Mouse (Mus musculus) Patski (cell line): ENCODE results near the gene Tpbg. TPM values are rescaled to one million over a fixed set of nuclear protein-coding genes. Genes with fewer than 3 reads are reported as not detected.

ENCODE experiments used
- ATAC-seq: fragments of 100-300 bp; one replicate; pipeline ENCODE4 v1.8.0; 2021
- CTCF ChIA-PET: fragments of 350-600 bp; sonication (Branson Sonifier 250); formaldehyde crosslinking; loops from one replicate; lab custom pipeline; 2022; ENCODE audit warnings: inconsistent platforms; lab: Charles Lee
- POLR2A ChIA-PET: fragments of 350-600 bp; sonication (Branson Sonifier 250); formaldehyde crosslinking; loops from one replicate; lab custom pipeline; 2022; ENCODE audit warnings: antibody characterized with exemption, inconsistent platforms; lab: Charles Lee
- DNase-seq: peaks from one replicate; pipeline ENCODE4 v3.0.0-alpha.2; 2011; ENCODE audit warnings: low read depth, low spot score
- H3K27me3 ChIP-seq: fragments of 371-371 bp; one replicate; pipeline ENCODE4 v1.5.1; 2021
- CTCF ChIP-seq: fragments of 100-300 bp; IDR thresholded peaks from one replicate; pipeline ENCODE4 v1.5.1; 2021
- in situ Hi-C: fragments of 300-500 bp; cut with MboI; formaldehyde crosslinking; loops from 3 replicates; pipeline ENCODE4 v1.11.1; 2018; ENCODE audit warnings: low pct_unique_long_range_greater_than_20kb, mixed read lengths
- polyA plus RNA-seq: library from polyadenylated mRNA; unstranded; gene quantifications from one replicate; pipeline ENCODE4 v1.2.3, GENCODE M21; 2021

Gene Tpbg
- polyA plus RNA-seq, 1 experiment from 2014 or later = 34.5 TPM

GRCm38 (mm10) chr9:85843031-85843890, 1.1 kb downstream of the Tpbg start:
- ChIA-PET POLR2A (interaction anchor here (0.7 to 1.0 kb wide), 6 partner anchors 8 to 620 kb away, joined by 3 to 4 read pairs (median 4); no protein-coding TSS in a partner anchor), CTCF (interaction anchor here (1.2 to 1.5 kb wide), 2 partner anchors 59 to 611 kb away, joined by 3 to 5 read pairs; no protein-coding TSS in a partner anchor)
- H3K27me3 ChIP-seq = no peaks in the 10 kb centered on the region
- DNase-seq (no peak), ATAC-seq (peak; percentile 56)
- in situ Hi-C loops = loop anchor here (10.0 kb wide), 1 partner anchor 622 kb away; the partner anchor contains the start of genes Dop1a and Ube2cbp
- no peak for TF ChIP-seq CTCF

GRCm38 (mm10) chr9:85843891-85844646, 1.9 kb downstream of the Tpbg start:
- CTCF ChIA-PET = interaction anchor here (1.2 kb wide), 1 partner anchor 610 kb away, joined by 5 read pairs; no protein-coding TSS in a partner anchor
- DNase-seq = no peak
- H3K27me3 ChIP-seq = no peaks in the 10 kb centered on the region
- ATAC-seq = peak; percentile 8
- in situ Hi-C loops = loop anchor here (10.0 kb wide), 1 partner anchor 621 kb away; the partner anchor contains the start of genes Dop1a and Ube2cbp
- no peak for TF ChIP-seq CTCF
- POLR2A ChIA-PET = interaction anchor here (1.0 kb wide), 1 partner anchor 620 kb away, joined by 3 read pairs; no protein-coding TSS in a partner anchor

GRCm38 (mm10) chr9:85844647-85844983, 2.4 kb downstream of the Tpbg start:
- ChIA-PET CTCF (no interaction called here), POLR2A (no interaction called here)
- ATAC-seq (no peak), DNase-seq (no peak)
- TF ChIP-seq CTCF = no peak
- in situ Hi-C loops = loop anchor here (10.0 kb wide), 1 partner anchor 620 kb away; the partner anchor contains the start of genes Dop1a and Ube2cbp
- H3K27me3 ChIP-seq = no peaks in the 10 kb centered on the region

- ATAC-seq (no peak), DNase-seq (no peak)
- no peaks in the 10 kb centered on the region for H3K27me3 ChIP-seq
- in situ Hi-C loops = loop anchor here (10.0 kb wide), 1 partner anchor 619 kb away; the partner anchor contains the start of genes Dop1a and Ube2cbp
- no peak for TF ChIP-seq CTCF
- ChIA-PET CTCF (no interaction called here), POLR2A (no interaction called here)
Measured at GRCm38 (mm10) chr9:85846186-85846585, 4.0 kb downstream of the Tpbg start.

GRCm38 (mm10) chr9:85854780-85855179, 12.6 kb downstream of the Tpbg start:
- ChIA-PET POLR2A (no interaction called here), CTCF (no interaction called here)
- H3K27me3 ChIP-seq = no peaks in the 10 kb centered on the region
- no peak for TF ChIP-seq CTCF
- ATAC-seq (no peak), DNase-seq (no peak)
- in situ Hi-C loops = no loop called here

- in situ Hi-C loops = no loop called here
- ATAC-seq = no peak
- H3K27me3 ChIP-seq = no peaks in the 10 kb centered on the region
- POLR2A ChIA-PET = interaction anchor here (0.6 kb wide), 1 partner anchor 308 kb away, joined by 3 read pairs; no protein-coding TSS in a partner anchor
- CTCF ChIA-PET = no interaction called here
- DNase-seq = no peak
- no peak for TF ChIP-seq CTCF
Measured at GRCm38 (mm10) chr9:85856511-85856910, 14.3 kb downstream of the Tpbg start.

- no peak for ATAC-seq
- ChIA-PET POLR2A (no interaction called here), CTCF (interaction anchor here (1.4 kb wide), 1 partner anchor 11 kb away, joined by 3 read pairs; no protein-coding TSS in a partner anchor)
- H3K27me3 ChIP-seq = no peaks in the 10 kb centered on the region
- TF ChIP-seq CTCF = no peak
- in situ Hi-C loops = loop anchor here (5.0 kb wide), 1 partner anchor 96 kb away; no protein-coding TSS in a partner anchor
- no peak for DNase-seq
Measured at GRCm38 (mm10) chr9:85861065-85861464, 18.9 kb downstream of the Tpbg start.

GRCm38 (mm10) chr9:85862562-85862961, 20.4 kb downstream of the Tpbg start:
- in situ Hi-C loops = loop anchor here (5.0 kb wide), 1 partner anchor 95 kb away; no protein-coding TSS in a partner anchor
- CTCF ChIA-PET = interaction anchor here (1.3 to 1.4 kb wide), 2 partner anchors 10 to 185 kb away, joined by 3 read pairs; no protein-coding TSS in a partner anchor
- POLR2A ChIA-PET = no interaction called here
- DNase-seq (no peak), ATAC-seq (no peak)
- no peak for TF ChIP-seq CTCF
- no peaks in the 10 kb centered on the region for H3K27me3 ChIP-seq

- DNase-seq = no peak
- no peak for ATAC-seq
- no peak for TF ChIP-seq CTCF
- ChIA-PET POLR2A (no interaction called here), CTCF (interaction anchor here (1.2 kb wide), 1 partner anchor 11 kb away, joined by 3 read pairs; no protein-coding TSS in a partner anchor)
- in situ Hi-C loops = no loop called here
- H3K27me3 ChIP-seq = peaks cover 2% of the 10 kb centered on the region
Measured at GRCm38 (mm10) chr9:85872908-85873307, 30.7 kb downstream of the Tpbg start.

GRCm38 (mm10) chr9:85893681-85894080, 51.5 kb downstream of the Tpbg start:
- no peak for ATAC-seq
- POLR2A ChIA-PET = no interaction called here
- CTCF ChIA-PET = no interaction called here
- H3K27me3 ChIP-seq = peaks cover 4% of the 10 kb centered on the region
- in situ Hi-C loops = no loop called here
- no peak for DNase-seq
- TF ChIP-seq CTCF = no peak

Other genes with a start within 250 kb of the Tpbg start
- 28.1 TPM for gene Ibtk, start 93.0 kb upstream of the Tpbg start, polyA plus RNA-seq